Mouse (Mus musculus) hindbrain, postnatal 0 days (tissue): ENCODE data around the gene Olfr110. TPM values are rescaled to one million over a fixed set of nuclear protein-coding genes. Genes with fewer than 3 reads are reported as not detected.
"Not testable (repeated sequence)": the region's sequence is repeated elsewhere in the genome, so short reads cannot be mapped to it uniquely, and the experiment has no call there.

Experiments
- ATAC-seq: fragments of 200-750 bp; cut with Nextera tagmentation; 2 replicates; pipeline ENCODE4 v1.8.0; 2017; ENCODE audit warnings: mild to moderate bottlenecking, moderate TSS enrichment, moderate library complexity
- DNase-seq: peaks from one replicate; pipeline ENCODE4 v3.0.0-alpha.2; 2015; ENCODE audit warnings: low spot score
- H3K27ac ChIP-seq: fragments of 300-500 bp; sonication (generic); 2 replicates; pipeline ENCODE4 v1.5.1; 2014; ENCODE audit warnings: mild to moderate bottlenecking
- H3K27me3 ChIP-seq: fragments of 300-500 bp; sonication (generic); 2 replicates; pipeline ENCODE4 v1.6.1; 2014; ENCODE audit warnings: low read length, mixed read lengths; ENCODE audit not compliant: insufficient read depth
- H3K36me3 ChIP-seq: fragments of 300-500 bp; sonication (generic); 2 replicates; pipeline ENCODE4 v1.6.1; 2014; ENCODE audit warnings: low read length, mixed read lengths; ENCODE audit not compliant: insufficient read depth
- H3K4me1 ChIP-seq: fragments of 300-500 bp; sonication (generic); 2 replicates; pipeline ENCODE4 v1.6.1; 2014; ENCODE audit warnings: antibody characterized with exemption, low read length, mixed read lengths; ENCODE audit not compliant: insufficient read depth
- H3K4me2 ChIP-seq: fragments of 300-500 bp; sonication (generic); 2 replicates; pipeline ENCODE4 v1.6.1; 2014; ENCODE audit warnings: low read depth, mild to moderate bottlenecking, low read length, moderate library complexity, mixed read lengths
- H3K4me3 ChIP-seq: fragments of 300-500 bp; sonication (generic); 2 replicates; pipeline ENCODE4 v1.5.1; 2014; ENCODE audit warnings: low read length
- H3K9ac ChIP-seq: fragments of 300-500 bp; sonication (generic); replicated peaks from 2 replicates; pipeline ENCODE4 v1.6.1; 2014; ENCODE audit warnings: mild to moderate bottlenecking, low read length, moderate library complexity, mixed read lengths
- H3K9me3 ChIP-seq: fragments of 300-500 bp; sonication (generic); 2 replicates; pipeline ENCODE4 v1.6.1; 2016; ENCODE audit warnings: low read length, mixed read lengths
- CTCF ChIP-seq: IDR thresholded peaks from 2 replicates; pipeline ENCODE4 v1.5.1; 2016; ENCODE audit warnings: antibody characterized with exemption, control low read depth, low read depth
- WGBS: fragments of 180-500 bp; shearing (Covaris S2); extraction: QIAGEN DNeasy Blood & Tissue Kit; methylation state at CpG from one replicate; pipeline ENCODE4 v1.1.7; 2014; 5-methylcytosine and 5-hydroxymethylcytosine counted together
- polyA plus RNA-seq: library from polyadenylated mRNA; unstranded; fragments of >200 nt; fragmentation: Nextera tagmentation; extraction: Ambion mirVana; gene quantifications from 2 replicates; pipeline ENCODE4 v1.2.1, GENCODE M21; 2015
- total RNA-seq: library from RNA; depleted of rRNA; stranded (reverse); fragments of >200 nt; gene quantifications from 2 replicates; pipeline ENCODE4 v1.2.3, GENCODE M21; 2014; rRNA removed

Gene Olfr110
- not detected in 2 replicates for total RNA-seq
- polyA plus RNA-seq, result not detected in 2 replicates

DNA sequence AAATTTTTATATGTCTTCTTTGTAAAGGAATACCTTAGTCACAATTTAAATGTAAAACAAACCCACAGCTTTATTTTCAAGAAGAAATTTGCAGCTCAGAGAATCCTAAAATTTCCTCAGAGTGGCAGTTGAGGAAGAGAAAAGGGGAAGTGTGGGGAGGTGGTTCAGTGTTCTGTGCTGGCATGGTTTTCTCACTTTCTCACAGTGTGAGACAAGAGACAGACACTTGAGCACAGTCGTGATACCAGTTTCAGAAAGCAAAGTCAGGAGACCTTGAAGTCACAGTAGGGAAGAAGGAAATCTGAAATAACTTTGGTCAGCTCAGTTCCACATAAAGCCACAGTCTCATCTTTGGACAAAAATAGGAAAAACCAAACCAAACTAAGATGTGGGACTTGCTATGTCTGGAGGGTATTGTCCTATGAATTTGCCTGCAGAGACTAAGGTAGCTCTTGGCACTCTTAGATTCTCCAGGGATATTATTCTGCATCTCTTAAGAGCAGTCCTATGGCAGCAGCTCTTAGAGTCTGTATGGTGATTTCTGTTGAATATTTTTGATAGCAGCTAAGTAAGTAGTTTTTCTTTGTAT is at the start of gene Olfr110:
Olfr110 (plus strand) TSS at position 539 of the 589 bp plus-strand sequence.
- DNase-seq, result no peak
- no peak for ATAC-seq

DNA sequence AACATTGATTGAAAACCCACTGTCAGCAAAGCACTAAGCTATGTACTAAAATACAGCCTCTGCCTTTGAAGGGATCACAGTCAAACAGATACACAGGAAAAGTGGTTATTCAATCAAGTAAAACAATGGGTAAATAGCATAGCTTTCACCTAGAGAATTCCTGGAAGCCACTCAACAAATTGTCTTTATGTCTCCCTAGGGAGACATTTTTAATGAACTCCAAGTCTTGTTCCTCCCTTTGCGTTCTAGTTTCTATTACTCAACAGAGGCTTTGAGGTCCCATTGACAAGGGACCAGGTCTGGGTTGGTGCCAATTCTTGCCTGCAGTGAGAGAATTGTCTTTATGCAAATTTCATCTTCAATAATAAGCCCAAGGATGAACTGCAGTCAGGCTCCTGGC is 47.1 kb upstream of the Olfr110 start, which contains the start of gene Olfr108:
Olfr108 (plus strand) TSS at position 301 of the 400 bp plus-strand sequence.
- no peak for TF ChIP-seq CTCF
- no peak for ATAC-seq
- H3K9me3 ChIP-seq, result no peaks in the 10 kb centered on the region

More for the DNA sequence above, at the start of gene Olfr110:
- H3K4me1 ChIP-seq, result no peaks in the 10 kb centered on the region
- H3K4me3 ChIP-seq, result no peak within 1 kb of the TSS
- H3K36me3 ChIP-seq, result no peaks in the 10 kb centered on the region
- no peaks in the 10 kb centered on the region for H3K27me3 ChIP-seq
- no peak within 1 kb of the TSS for H3K27ac ChIP-seq
- H3K9ac ChIP-seq, result no peak within 1 kb of the TSS
- 48% methylated on average over 1 of the region's 1 CpGs for WGBS
- no peaks in the 10 kb centered on the region for H3K9me3 ChIP-seq
- H3K4me2 ChIP-seq, result no peak within 1 kb of the TSS
- no peak for TF ChIP-seq CTCF

DNA sequence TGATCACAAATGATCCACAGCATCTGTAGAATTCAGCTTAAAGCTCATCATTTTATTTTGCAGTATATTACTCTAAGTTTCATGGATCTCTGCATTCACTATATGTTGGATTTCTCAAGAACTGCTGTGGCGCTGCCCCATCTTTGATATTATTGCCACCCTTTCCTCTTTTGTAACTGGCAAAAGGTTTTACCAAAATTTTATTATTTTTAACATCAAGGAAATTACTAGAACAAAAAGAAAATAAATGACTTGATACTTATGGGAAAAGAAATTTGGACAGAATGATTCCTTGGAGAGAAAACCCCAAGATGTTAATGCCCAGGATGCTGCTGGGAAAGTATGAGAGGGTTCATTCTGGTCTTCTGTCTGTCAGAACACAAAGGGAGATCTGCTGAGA is 33.7 kb upstream of the Olfr110 start, which contains the start of gene Olfr109:
Olfr109 (plus strand) TSS at position 301 of the 400 bp plus-strand sequence.
- Histone ChIP-seq H3K9me3 (no peaks in the 10 kb centered on the region), H3K9ac (no peak within 1 kb of the TSS), H3K27ac (no peak within 1 kb of the TSS), H3K4me1 (no peaks in the 10 kb centered on the region), H3K4me3 (no peak within 1 kb of the TSS), H3K36me3 (no peaks in the 10 kb centered on the region), H3K27me3 (no peaks in the 10 kb centered on the region), H3K4me2 (no peak within 1 kb of the TSS)
- TF ChIP-seq CTCF, result no peak
- ATAC-seq, result no peak
- WGBS, result 95% methylated on average over 1 of the region's 1 CpGs
- no peak for DNase-seq

More for the DNA sequence above, 47.1 kb upstream of the Olfr110 start, which contains the start of gene Olfr108:
- H3K4me3 ChIP-seq, result no peak within 1 kb of the TSS
- 64% methylated on average over 1 of the region's 1 CpGs for WGBS
- H3K27ac ChIP-seq, result no peak within 1 kb of the TSS
- H3K4me2 ChIP-seq, result no peak within 1 kb of the TSS
- H3K27me3 ChIP-seq, result no peaks in the 10 kb centered on the region
- no peak within 1 kb of the TSS for H3K9ac ChIP-seq
- H3K36me3 ChIP-seq, result no peaks in the 10 kb centered on the region
- no peak for DNase-seq
- H3K4me1 ChIP-seq, result no peaks in the 10 kb centered on the region

DNA sequence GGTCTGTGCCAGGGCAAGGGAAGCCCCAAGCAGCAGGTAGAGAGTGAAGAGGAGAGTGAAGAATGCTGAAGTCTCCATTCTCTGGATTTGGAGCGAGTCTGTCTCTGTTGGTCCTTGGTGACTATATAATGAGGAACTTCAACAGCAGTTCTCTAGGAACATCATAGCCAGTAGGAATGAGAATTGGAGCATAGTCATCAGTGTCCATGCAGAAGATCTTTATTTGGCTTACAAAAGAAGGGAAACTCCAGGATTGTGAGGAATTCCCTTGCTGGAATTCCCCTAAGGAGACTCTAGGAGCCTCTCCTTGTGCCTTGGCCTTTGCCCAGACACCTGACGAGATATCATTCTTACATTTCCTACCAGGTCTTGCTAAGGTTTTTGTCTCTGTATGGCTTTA is 8.8 kb upstream of the Olfr110 start, which contains the start of gene H2-M2:
H2-M2 (minus strand) TSS at position 101 of the 400 bp plus-strand sequence.
- no peak for DNase-seq
- Histone ChIP-seq H3K36me3 (no peaks in the 10 kb centered on the region), H3K9me3 (no peaks in the 10 kb centered on the region), H3K4me1 (no peaks in the 10 kb centered on the region), H3K27ac (no peak within 1 kb of the TSS), H3K9ac (no peak within 1 kb of the TSS), H3K4me2 (no peak within 1 kb of the TSS), H3K27me3 (no peaks in the 10 kb centered on the region), H3K4me3 (no peak within 1 kb of the TSS)
- no peak for TF ChIP-seq CTCF
- ATAC-seq, result no peak
- WGBS, result 83% methylated on average over 2 of the region's 2 CpGs

DNA sequence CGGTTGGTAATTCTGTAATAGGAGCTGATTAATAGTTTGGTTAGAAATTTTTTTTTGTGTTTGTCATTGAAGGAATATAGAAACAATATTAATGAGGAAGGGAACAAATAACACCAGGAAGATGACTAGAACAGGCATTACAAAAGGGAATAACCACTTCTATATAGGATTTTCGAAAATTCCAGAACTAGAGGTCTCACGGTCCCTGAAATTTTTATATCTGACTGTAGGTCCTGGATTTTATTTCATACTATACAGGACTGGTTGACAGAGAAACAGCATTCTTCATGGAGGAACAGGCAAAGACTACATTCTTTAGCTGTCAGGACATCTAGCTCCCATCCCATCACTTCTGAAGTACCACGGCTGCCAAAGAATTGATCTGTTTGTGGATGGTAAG is 15.5 kb downstream of the Olfr110 start, which contains the start of gene Olfr111:
Olfr111 (plus strand) TSS at position 301 of the 400 bp plus-strand sequence.
- DNase-seq (no peak), ATAC-seq (no peak)
- Histone ChIP-seq H3K27me3 (no peaks in the 10 kb centered on the region), H3K4me3 (no peak within 1 kb of the TSS), H3K4me1 (no peaks in the 10 kb centered on the region), H3K9me3 (no peaks in the 10 kb centered on the region), H3K4me2 (no peak within 1 kb of the TSS), H3K36me3 (no peaks in the 10 kb centered on the region), H3K27ac (no peak within 1 kb of the TSS), H3K9ac (no peak within 1 kb of the TSS)
- TF ChIP-seq CTCF, result no peak
- WGBS, result 91% methylated on average over 4 of the region's 4 CpGs

DNA sequence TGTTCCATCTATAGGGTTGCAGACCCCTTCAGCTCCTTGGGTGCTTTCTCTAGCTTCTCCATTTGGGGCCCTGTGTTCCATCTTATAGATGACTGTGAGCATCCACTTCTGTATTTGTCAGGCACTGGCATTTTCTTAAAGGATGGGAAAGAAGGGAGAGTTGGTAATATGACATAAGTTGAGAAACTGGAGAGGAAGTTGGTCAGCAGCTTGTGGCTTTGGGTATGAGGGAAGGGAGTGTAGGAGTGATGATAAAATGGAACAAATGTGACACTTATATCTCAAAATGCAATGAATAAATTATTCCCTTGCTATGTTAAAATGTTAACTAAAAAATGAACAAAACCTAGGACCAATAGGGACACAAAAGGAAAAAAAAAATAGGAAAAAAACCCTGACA is 32.3 kb downstream of the Olfr110 start:
- not testable (repeated sequence) for H3K4me1 ChIP-seq, H3K4me3 ChIP-seq, DNase-seq, ATAC-seq, H3K9me3 ChIP-seq, H3K27ac ChIP-seq, H3K9ac ChIP-seq, H3K4me2 ChIP-seq, H3K36me3 ChIP-seq, H3K27me3 ChIP-seq

DNA sequence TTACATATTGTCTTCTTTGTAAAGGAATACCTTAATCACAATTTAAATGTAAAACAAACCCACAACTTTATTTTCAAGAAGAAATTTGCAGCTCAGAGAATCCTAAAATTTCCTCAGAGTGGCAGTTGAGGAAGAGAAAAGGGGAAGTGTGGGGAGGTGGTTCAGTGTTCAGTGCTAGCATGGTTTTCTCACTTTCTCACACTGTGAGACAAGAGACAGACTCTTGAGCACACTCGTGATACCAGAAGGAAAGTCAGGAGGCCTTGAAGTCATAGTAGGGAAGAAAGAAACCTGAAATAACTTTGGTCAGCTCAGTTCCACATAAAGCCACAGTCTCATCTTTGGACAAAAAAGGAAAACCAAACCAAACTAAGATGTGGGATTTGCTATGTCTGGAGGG is 33.2 kb downstream of the Olfr110 start:
- 78% methylated on average over 1 of the region's 1 CpGs for WGBS
- H3K36me3 ChIP-seq, ATAC-seq, H3K4me3 ChIP-seq, H3K4me2 ChIP-seq, H3K9ac ChIP-seq, H3K27me3 ChIP-seq, H3K27ac ChIP-seq, DNase-seq, H3K9me3 ChIP-seq, H3K4me1 ChIP-seq: not testable (repeated sequence)
